Mouse (Mus musculus) v-Abl transformed pro-B cells (cell line): ENCODE results near the gene Ccdc175.

Experiments used
- in situ Hi-C, 2 experiments: fragments of 400-800 bp; cut with MboI; formaldehyde crosslinking; loops; one replicate each; pipeline ENCODE4 v1.15.1; 2025; ENCODE audit not compliant: unreplicated experiment in 2 of 2

Ccdc175 gene

DNA sequence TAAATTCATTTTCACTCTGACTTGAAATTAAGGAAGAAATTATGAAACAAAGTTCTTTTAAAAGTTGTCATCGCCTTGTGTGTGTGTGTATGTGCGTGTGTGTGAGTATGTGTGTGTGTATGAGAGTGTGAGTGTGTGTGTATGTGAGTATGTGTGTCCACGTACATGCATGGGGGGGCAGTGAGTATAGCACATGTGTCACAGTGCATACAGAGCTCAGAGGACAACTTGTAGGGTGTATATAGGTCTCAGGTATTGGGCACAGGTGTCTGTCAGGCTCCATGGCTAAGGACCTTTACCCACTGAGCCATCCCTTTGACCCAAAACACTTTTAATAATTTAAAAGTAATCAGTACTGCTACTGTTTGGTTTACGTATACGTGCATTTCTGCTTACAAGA is 80.8 kb downstream of the Ccdc175 start:
- in situ Hi-C loops: loop anchor here in 1 of 2 experiments (10.0 kb wide), 1 partner anchor 871 kb away; no protein-coding TSS in a partner anchor

DNA sequence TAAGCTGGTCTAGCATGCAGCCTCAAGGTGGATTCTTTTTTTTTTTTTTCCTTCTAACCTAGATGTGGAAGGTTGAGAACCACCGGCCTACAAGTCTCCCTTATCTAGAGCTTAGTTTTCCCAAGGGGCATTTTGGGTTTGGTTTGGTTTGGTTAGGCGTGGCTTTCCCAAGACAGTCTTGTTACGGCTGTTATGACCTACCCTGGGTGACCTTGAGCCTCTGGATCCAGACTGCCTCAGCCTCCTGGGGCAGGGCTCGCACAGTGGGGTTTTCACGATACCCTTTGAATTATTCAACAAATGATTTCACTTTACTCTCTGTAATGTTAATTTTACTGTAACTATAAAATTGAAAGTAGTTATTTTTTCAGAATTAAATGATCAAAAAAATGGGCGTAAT is 82.1 kb downstream of the Ccdc175 start:
- in situ Hi-C loops: loop anchor here in 1 of 2 experiments (10.0 kb wide), 1 partner anchor 872 kb away; no protein-coding TSS in a partner anchor

DNA sequence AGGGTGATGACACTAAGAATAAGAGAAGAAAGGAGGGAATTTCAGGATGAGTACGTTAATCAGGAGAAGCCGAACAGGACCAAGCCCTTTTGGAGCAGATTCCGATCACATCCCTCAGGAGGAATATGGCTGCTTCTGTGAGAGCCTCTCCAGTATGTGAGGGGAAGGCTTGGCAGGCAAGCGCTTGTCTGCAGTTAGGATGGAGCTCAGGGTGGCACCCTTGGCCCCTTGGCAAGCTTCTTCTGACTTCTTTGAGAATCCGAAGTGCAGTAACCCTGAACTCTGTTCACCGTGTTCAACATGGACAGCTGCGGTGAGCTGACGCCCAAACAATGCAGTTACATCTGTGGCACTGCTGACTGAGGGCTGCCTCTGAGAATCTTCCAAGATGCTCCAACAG is 87.9 kb downstream of the Ccdc175 start:
- in situ Hi-C loops: loop anchor here (10.0 to 25.0 kb wide), 11 partner anchors 438 to 1790 kb away; partner anchors contain the start of genes Actr10 (in 2 of the 2), Pcnx4 (in 2 of the 2), Tmem30b (in 2 of the 2) and Dhrs7 (in 1 of the 2)

DNA sequence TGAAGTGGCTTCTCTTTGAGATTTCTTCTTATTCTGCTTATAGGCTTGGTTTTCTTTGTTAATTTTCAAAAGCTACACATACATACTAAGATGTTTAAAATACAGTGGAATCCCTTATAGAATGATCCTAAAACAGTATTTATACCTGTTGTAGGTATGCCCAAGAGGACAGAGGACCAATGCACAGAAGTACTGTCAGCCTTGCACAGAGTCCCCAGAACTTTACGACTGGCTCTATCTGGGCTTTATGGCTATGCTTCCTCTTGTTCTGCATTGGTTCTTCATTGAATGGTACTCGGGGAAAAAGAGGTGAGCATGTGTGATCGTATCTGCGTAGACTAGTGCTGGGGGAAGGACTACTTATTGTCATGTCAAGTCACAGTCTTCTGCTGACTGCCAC is 95.0 kb downstream of the Ccdc175 start:
- in situ Hi-C loops: loop anchor here (5.0 to 25.0 kb wide), 14 partner anchors 445 to 1797 kb away; partner anchors contain the start of genes Actr10 (in 2 of the 2), Dhrs7 (in 2 of the 2), Pcnx4 (in 2 of the 2) and Tmem30b (in 2 of the 2)

DNA sequence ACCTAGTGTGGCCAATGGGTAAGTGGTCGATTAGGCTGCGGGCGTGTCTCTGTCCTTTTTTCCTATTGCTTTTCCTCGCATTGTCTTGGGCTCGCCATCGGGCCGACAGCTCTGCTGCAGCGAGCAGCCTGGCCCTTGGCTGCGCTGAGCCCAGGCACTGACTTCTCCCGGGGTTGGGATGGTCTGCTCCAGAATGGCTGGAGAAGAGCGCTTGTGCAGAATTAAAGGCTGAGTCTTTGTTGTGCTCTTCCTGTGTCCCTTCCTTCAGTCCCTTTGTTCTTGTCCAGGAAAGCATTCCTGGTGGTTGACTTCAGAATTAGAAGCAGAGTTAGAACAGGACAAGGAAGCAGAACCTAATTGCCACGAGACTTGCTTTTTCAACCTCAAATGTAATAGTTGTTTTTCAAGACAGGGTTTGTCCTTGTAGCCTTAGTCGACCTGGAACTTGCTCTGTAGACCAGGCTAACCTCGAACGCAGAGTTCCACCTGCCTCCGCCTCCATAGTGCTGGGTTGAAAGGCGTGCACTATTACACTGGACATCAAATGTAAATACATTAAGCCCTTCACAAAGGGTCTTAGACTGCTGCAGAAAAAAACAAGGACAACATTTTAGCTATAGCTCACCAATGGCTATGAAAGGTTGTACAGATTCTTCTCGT is 98.5 kb downstream of the Ccdc175 start:
- in situ Hi-C loops: loop anchor here (25.0 kb wide), 9 partner anchors 576 to 1801 kb away; partner anchors contain the start of genes Actr10 (in 2 of the 2), Tmem30b (in 2 of the 2) and Dhrs7 (in 1 of the 2)

DNA sequence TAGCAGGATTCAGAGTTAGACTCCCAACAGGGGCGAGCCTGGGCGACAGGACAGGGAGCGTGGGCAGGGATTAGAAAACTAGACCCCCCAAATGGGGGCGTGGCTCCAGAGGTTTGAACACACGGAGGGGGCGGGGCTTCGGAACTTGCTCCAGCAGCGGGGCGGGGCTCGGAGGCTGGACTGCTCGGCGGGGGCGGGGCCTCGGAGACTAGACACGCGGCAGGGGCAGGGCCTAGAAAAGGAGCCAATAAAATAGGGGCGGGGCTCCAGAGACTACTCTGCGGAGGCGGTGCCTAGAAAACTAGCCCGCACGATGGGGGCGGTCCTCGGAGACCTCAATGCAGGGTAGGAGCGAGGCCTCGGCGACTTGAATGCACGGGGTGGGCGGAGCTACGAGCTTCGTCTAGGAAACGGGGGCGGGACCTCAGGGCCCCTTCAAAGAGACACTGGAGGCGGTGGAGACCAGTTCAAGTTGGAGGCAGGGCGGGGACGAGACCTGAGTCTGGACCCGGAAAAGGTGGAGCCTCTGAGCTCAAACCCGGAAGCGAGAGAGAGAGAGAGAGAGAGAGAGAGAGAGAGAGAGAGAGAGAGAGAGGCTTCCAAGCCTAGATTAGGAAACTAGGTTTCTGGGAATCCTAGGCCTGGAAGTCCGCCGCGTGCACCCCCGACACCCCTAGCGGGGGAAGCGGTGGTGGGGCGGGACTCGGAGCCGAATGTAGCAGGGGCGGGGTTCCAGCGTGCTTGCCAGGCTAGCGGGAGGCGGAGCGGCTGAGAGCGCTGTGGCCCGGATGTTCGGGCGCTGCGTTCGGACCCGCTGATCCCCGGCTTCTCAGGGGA is 99.3 kb downstream of the Ccdc175 start, which contains the start of the genes L3hypdh and Jkamp:
TSS of gene L3hypdh (minus strand) at position 111 of the 837 bp plus-strand sequence.
TSS of gene Jkamp (plus strand) at position 261 of the 837 bp plus-strand sequence.
- in situ Hi-C loops: loop anchor here (25.0 kb wide), 9 partner anchors 577 to 1802 kb away; partner anchors contain the start of genes Actr10 (in 2 of the 2), Tmem30b (in 2 of the 2) and Dhrs7 (in 1 of the 2)

DNA sequence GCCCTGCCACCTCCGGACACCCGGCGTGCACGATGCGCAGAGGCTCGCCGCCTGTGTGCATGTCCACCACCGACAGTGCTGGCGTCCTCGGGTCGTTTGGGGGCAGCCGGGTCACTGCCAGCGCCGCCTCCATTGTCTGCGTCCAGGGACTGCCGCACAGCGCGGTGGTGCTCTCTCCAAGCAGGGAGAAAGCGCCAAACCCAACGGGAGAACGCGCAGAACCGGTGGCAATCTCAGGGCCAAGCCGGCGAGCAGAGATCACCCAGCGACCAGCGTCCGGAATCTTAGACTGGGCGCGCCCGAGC is 99.9 kb downstream of the Ccdc175 start:
- in situ Hi-C loops: loop anchor here (25.0 kb wide), 9 partner anchors 577 to 1802 kb away; partner anchors contain the start of genes Actr10 (in 2 of the 2), Tmem30b (in 2 of the 2) and Dhrs7 (in 1 of the 2)

DNA sequence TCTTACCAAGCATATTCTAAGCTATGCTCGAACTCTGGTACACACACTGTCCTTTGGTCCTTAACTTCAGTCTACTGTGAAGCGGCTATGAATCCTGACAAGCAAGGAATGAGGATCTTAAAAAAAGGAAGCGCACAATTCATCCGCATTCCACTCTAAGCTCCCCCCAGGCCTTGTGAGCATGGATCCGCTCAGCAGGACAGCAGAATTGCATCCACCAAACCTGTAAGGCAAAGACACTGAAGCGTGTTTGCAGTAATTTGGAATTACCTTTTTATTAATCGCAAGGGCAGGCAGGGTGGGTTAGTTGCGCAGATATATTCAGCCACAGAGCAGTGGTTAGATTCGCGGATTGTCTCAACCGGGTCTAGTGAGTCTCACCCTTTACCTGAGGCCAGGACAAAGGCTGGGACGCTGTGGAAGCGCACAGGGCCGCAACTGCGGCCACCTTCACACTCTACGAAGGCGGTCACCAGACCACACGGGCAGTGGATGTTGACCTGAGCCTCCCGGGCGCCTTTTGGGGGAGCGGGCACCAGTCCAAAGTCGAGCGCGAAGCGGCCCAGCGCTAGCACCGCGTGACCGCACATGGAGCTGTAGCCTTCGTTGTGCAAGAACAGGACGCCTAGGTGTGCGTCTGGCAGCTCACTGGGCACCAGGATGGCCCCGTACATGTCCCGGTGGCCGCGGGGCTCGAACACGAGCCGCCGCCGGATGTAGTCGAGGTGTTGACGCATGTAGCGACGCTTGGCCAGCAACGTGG is 100.4 kb downstream of the Ccdc175 start:
- in situ Hi-C loops: loop anchor here (25.0 kb wide), 9 partner anchors 578 to 1803 kb away; partner anchors contain the start of genes Actr10 (in 2 of the 2), Tmem30b (in 2 of the 2) and Dhrs7 (in 1 of the 2)

DNA sequence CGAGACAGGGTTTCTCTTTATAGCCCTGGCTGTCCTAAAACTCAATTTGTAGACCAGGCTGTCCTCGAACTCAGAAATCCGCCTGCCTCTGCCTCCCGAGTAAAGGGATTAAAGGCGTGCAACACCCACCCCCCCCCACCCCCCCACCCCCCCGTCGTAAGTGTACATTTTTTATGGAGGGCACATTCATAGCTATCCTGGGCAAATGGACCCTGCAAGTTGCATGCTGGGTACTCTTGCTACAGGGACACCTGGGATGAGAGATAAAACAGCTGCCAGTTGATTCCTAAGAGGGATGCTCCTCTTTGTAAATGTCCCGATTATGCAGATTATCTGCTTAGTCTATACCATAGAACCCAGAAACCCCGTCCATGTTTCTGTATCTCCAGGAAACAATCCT is 101.6 kb downstream of the Ccdc175 start:
- in situ Hi-C loops: loop anchor here (25.0 kb wide), 9 partner anchors 579 to 1804 kb away; partner anchors contain the start of genes Actr10 (in 2 of the 2), Tmem30b (in 2 of the 2) and Dhrs7 (in 1 of the 2)

DNA sequence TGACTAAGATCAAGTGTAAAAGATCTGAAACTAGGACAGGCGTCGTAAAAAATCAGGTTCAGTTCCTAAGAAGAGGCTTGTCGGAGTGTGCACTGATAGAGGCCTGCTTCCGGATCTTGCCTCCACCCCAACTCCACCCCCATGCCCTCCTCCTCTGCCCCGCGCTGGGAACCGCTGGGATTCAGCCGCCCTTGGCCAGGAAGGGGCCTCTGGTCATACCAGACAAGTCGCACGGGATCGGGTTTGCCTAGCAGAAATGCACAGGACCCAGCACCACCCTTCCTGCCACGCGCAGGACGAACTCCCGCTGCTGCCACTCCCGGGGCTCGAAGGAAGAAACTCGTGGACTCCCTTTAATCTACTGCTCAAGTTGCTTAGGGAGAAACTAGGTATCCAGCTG is 102.5 kb downstream of the Ccdc175 start:
- in situ Hi-C loops: loop anchor here (25.0 kb wide), 9 partner anchors 580 to 1805 kb away; partner anchors contain the start of genes Actr10 (in 2 of the 2), Tmem30b (in 2 of the 2) and Dhrs7 (in 1 of the 2)

DNA sequence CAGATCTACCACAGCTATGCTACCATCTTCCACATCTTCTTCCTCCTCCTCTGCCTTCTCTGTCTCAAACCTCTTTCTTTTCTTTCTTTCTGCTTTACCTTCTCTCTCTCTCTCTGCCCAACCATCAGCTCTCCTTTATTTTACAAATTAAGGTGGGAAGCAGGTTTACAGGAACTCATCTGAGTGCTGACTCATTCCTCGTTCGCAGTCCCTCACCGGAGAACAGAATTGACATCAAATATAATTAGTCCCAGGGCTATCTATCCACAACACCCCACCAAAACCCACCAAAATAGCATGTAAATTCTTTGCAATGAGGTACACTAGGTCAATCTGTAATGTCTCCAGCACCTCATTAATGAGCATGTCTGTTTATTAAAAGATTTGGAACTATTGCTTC is 102.9 kb downstream of the Ccdc175 start:
- in situ Hi-C loops: loop anchor here (25.0 kb wide), 9 partner anchors 580 to 1805 kb away; partner anchors contain the start of genes Actr10 (in 2 of the 2), Tmem30b (in 2 of the 2) and Dhrs7 (in 1 of the 2)

DNA sequence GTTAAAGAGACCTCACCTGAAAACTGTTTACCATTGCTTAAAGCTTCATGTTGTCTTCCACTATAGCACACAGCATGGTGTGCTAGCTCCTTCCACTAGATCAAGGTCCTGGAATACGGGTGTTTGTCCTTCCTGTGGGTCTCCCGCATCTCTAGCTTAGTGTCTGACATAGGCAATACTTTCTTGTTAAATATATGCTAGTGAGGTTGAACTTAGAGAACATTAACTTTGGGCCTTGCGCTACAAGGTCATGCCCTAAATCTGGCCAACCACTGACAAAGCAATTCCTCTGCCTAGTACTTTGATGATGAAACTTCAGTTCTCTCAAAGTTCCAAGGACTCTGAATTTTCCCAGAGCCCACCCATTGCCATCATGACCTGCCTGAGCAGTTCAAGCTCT is 106.6 kb downstream of the Ccdc175 start:
- in situ Hi-C loops: loop anchor here (25.0 kb wide), 9 partner anchors 584 to 1809 kb away; partner anchors contain the start of genes Actr10 (in 2 of the 2), Tmem30b (in 2 of the 2) and Dhrs7 (in 1 of the 2)

DNA sequence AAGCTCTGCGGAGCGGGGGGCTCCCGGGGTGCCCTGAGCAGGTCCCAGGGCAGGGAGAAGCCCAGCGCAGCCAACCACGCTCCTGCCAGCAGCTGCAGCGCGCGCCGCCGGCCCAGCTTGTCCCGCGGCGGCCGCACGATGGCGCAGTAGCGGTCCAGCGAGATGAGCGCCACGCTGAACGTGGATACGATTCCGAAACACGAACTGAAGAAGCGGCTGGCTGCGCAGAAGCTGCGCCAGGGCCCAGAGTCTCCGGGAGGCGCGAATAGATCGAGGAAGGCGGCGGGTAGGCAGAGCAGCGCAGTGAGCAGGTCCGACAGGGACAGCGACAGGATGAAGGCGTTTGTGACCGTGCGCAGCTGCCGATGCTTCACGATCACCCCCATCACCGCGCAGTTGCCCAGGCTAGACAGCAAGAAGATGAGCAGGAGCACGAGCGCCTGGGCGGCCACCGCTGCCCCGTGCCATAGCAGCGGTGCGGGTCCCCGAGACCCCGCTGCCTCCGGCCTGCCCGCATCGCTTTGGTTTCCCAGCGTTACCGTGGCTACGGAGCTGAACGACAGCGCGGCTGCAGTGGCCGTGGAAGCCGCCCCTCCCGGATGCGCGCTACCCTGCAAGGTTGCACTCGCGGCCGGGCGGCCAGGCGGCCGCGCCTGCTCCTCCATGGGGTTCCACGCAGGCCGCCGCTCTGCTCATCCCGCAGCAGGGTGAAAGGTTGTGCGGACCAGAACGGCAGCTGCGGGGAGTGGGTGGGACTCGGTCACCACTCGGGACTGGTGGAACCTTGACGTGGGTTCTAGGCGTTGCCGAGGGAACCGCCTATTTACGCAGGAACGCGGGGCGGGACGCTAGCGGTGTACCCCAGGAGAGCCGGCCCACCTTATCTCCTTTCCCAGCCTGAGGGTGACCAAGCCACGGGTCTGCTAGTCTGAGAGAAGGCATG is 114.2 kb downstream of the Ccdc175 start, which contains the start of gene Gpr135:
TSS of gene Gpr135 (minus strand) at position 799 of the 943 bp plus-strand sequence.
- in situ Hi-C loops: no loop called here

DNA sequence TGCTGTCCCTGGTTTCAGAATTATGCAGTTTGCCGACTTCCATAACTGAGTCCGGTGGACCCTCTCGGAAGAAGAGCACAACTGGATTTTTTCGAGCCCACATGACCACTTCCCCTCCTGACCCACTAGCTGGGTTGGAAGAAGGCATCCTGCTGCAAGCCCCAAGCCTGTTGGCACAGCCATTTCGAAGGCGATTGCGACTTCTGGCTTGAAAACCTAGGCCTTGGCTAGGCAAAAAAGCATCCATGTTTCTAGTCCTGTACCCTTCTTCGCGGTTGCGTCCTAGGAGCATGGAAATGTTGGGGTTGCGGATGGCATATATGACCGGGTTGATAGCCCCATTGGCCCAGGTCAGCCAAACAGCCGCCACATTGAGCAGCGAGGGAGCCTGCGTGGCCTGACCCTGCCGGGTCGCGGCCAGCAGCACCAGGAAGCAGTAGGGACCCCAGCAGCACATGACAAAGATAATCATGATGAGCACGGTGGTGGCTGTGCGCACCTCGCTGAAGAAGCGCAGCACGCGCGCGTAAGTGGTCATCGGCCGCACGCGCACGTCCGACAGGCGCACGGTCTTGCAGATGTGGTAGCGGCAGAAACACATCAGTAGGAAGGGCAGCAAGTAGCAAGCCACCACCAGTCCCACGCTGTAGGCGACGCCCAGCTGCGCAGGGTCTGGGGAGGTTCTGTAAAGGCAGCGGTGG is 115.1 kb downstream of the Ccdc175 start:
- in situ Hi-C loops: no loop called here

DNA sequence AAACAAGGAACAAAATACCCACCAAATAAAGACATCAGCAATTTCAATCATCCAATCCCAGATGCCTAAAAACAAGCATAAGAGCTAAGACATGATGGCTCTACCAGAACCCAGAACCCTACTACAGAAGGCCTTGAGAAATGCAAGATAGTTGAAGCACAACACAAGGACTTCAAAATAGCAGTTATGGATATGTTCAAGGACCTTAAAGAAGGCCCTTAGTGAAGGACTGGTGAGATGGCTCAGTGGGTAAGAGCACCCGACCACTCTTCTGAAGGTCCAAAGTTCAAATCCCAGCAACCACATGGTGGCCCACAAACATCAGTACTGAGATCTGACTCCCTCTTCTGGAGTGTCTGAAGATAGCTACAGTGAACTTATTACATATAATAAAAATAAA is 127.0 kb downstream of the Ccdc175 start:
- in situ Hi-C loops: no loop called here

DNA sequence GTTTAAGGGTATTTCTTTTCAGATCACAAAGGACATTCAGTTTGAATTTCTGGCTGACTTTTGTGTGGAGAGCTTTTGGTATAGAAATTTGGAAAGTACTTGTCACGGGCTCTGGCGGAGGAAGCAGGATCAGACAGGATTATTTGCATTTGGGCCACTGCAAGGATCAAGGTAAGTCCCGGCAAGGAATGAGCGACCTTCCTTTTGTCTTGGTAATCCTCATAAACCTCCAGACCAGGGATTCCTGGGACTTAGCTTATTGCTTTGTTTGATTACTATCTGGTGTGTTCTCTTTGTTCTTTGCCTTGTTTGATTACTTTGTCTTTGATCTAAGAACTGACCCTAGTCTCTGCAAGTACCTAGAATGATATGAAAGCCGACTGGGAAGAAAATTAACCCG is 131.0 kb downstream of the Ccdc175 start:
- in situ Hi-C loops: no loop called here

DNA sequence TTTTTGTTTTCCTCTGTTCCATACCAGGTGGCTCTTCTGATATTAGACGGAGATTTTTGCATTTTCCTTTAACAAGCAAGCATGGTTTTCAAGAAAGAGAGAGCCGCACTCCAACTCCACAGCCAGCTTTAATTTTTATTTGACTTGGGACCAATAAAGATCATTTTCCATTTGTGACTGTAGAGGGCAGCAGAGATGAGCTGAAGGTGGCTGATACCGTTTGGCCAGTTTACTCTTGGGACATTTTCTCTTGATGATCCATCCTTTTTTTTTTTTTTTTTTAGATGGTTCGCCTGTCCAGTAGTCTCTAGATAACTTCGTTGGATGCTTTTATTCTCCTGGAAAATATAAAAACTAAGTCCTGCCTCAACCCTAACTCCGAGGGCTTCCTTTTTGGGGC is 131.5 kb downstream of the Ccdc175 start:
- in situ Hi-C loops: no loop called here

DNA sequence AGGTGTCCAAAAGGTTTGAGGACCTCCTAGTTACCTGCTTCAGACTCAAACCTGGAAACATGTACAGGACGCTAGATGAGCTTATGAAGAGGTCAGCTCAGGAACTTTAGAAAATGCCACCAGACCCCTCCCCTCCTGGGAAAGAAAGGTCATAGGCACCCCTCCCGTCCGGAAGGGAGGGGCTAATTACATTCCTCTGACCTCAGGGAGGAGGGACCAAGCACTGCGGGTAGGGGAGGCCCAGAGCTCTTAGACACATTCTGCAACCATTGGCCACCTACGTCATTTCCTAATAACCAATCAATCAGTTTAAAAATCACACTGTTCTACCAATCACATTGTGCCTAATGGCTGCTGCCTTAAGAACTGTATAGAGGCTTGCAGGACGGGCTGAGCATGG is 132.3 kb downstream of the Ccdc175 start:
- in situ Hi-C loops: no loop called here
